Mouse (Mus musculus): ENCODE results near the gene Gm10273. TPM values are rescaled to one million over a fixed set of nuclear protein-coding genes. Genes with fewer than 3 reads are reported as not detected.
A peak's percentile ranks its signal among the peaks of the same experiment; 100 is the strongest.
"Not testable (repeated sequence)": the region's sequence is repeated elsewhere in the genome, so short reads cannot be mapped to it uniquely, and the experiment has no call there.

The Gm10273 gene
- polyA plus RNA-seq, 1 experiment, result 0.09 TPM

DNA sequence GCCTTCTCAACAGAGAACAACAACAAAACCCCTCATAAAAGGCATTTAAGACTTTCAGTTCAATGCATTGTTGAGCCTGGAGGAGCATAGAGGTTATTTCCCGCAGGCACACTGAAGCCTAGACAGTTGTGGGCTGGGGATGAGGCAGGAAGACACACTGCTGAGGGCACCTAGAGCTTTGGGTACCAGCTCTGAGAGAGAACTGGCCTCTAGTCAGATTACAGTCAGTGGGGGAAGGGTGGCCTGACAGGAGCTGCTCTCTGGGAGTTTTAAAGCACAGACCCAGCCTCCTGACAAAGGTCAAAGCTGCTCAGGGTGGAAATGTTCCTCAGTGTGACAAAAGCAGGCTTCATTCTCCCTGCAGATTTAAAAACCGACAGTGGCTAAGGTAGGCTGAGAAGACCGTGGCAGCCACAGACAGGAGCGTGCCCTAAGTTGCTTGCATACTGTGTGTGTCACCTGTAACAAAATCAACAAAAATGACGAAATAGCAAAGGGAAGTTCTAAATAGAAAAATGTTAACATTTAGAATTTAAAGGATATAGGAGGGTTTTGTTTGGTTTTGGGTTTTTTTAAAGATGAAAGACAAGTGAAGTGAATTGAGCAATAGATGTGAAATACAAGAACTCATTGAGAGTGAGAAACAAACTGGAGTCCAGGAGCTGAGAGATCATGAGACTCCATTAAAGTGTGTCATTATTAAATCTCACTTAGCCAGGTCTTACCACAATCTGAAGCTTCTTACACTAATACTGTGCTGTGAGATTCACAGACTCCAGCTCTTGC, 29.4 kb upstream of the Gm10273 start:
- Histone ChIP-seq H3K9me3 (ENCODE audit: control insufficient read depth, low read length) (no peaks in the 10 kb centered on the region), H3K36me3 (ENCODE audit: control insufficient read depth) (peaks cover 97% of the 10 kb centered on the region)
- TF ChIP-seq GATA1 (IDR thresholded peaks at IDR 0.05; ENCODE audit: low read length) (no peak), TAL1 (IDR thresholded peaks at IDR 0.05; ENCODE audit: low read length) (no peak)

DNA sequence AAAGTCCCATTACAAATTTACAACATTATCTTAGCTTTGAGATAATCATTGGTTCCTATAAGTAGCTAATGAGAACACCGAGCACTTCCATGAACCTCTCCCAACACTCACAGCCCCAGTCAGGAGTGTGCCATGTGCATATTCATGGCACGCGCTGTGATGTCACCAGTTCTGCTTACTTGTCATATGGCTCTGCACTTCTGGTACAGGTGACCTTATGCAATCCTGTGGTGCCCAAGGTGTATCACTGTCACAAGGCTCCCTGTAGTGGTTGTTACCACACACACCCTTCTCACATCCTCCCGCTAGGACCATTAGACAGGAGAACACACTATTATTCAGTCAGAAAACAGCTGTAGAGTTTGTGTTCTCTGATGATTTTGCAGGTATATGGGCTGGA, 28.7 kb upstream of the Gm10273 start:
- peaks cover 25% of the 10 kb centered on the region for H3K4me1 ChIP-seq (ENCODE audit: control insufficient read depth)
- no peaks in the 10 kb centered on the region for H3K9me3 ChIP-seq (ENCODE audit: control insufficient read depth, low read length)
- peaks cover 96% of the 10 kb centered on the region for H3K36me3 ChIP-seq (ENCODE audit: control insufficient read depth)
- H3K27me3 ChIP-seq (ENCODE audit: control insufficient read depth), result no peaks in the 10 kb centered on the region
- no peak for TF ChIP-seq TAL1 (IDR thresholded peaks at IDR 0.05; ENCODE audit: low read length)
- no peak for TF ChIP-seq GATA1 (IDR thresholded peaks at IDR 0.05; ENCODE audit: low read length)
- no peak overlapping the region for H3K4me3 ChIP-seq (replicated peaks)

More for the DNA sequence above, 29.4 kb upstream of the Gm10273 start:
- Histone ChIP-seq H3K27me3 (ENCODE audit: control insufficient read depth) (no peaks in the 10 kb centered on the region), H3K4me3 (replicated peaks) (no peak overlapping the region), H3K4me1 (ENCODE audit: control insufficient read depth) (peaks cover 25% of the 10 kb centered on the region)

DNA sequence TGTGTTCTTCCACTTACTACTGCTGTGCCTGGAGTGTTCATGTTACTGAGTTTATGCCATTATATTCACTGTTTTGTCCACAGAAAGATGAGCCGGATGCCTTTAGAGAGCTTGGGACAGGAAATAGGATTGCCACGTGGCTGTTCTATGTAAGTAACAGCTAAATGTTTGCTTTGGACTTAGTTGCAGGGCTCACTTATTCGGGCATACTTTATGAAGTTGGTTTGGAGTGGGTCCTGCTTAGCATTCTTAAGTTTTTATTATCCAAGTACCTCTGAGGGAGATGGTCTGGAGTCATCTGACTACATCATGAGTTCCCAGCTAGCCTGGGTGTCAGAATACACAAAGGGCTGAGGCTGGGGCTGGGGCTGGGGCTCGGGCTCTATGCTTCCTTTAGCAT, 28.2 kb upstream of the Gm10273 start:
- Histone ChIP-seq H3K36me3 (ENCODE audit: control insufficient read depth) (peaks cover 94% of the 10 kb centered on the region), H3K27me3 (ENCODE audit: control insufficient read depth) (no peaks in the 10 kb centered on the region), H3K4me3 (replicated peaks) (no peak overlapping the region), H3K9me3 (ENCODE audit: control insufficient read depth, low read length) (no peaks in the 10 kb centered on the region), H3K4me1 (ENCODE audit: control insufficient read depth) (peaks cover 25% of the 10 kb centered on the region)
- TF ChIP-seq GATA1 (IDR thresholded peaks at IDR 0.05; ENCODE audit: low read length), result no peak
- TF ChIP-seq TAL1 (IDR thresholded peaks at IDR 0.05; ENCODE audit: low read length), result no peak

DNA sequence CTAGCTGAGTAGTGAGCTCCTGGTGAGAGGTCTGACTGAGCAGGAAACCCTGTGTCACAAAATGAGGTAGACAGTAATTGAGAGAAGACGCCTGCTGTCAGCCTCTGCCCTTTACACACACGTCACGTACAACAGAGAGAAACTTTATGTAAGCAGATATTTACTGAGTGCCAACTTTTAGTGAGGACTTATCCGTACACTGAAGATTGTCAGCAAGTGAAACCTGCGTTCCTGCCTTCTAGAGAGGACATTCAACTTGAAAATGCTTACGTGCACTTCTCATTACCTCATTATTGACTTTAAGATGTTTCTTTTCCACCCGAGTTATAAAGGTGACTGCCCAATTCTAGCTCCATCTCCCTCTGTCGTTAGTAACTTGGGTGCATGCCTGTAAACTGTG, 26.7 kb upstream of the Gm10273 start:
- no peak overlapping the region for H3K4me3 ChIP-seq (replicated peaks)
- TF ChIP-seq GATA1 (IDR thresholded peaks at IDR 0.05; ENCODE audit: low read length) (no peak), TAL1 (IDR thresholded peaks at IDR 0.05; ENCODE audit: low read length) (no peak)
- no peaks in the 10 kb centered on the region for H3K27me3 ChIP-seq (ENCODE audit: control insufficient read depth)
- H3K4me1 ChIP-seq (ENCODE audit: control insufficient read depth), result peaks cover 12% of the 10 kb centered on the region
- H3K9me3 ChIP-seq (ENCODE audit: control insufficient read depth, low read length), result no peaks in the 10 kb centered on the region
- H3K36me3 ChIP-seq (ENCODE audit: control insufficient read depth), result peaks cover 92% of the 10 kb centered on the region

DNA sequence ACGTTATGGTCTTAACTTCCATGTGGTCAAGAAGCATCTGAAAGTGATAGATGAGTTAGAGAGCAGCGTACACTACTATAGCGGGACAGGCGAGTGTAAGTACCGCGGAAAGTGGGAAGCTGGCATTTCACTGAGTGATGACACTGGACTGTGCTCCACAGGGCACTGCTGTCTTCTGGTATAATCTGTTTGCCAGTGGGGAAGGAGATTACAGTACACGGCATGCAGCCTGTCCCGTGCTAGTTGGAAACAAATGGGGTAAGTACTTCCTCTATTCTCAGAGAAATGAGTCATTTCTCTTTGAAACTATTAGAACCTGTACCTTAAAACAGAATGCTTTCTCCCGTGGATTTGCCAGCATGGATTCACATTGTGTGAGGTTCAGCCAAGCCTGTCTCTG, 26.0 kb upstream of the Gm10273 start:
- Histone ChIP-seq H3K4me1 (ENCODE audit: control insufficient read depth) (peaks cover 8% of the 10 kb centered on the region), H3K9me3 (ENCODE audit: control insufficient read depth, low read length) (no peaks in the 10 kb centered on the region), H3K27me3 (ENCODE audit: control insufficient read depth) (no peaks in the 10 kb centered on the region), H3K4me3 (replicated peaks) (no peak overlapping the region), H3K36me3 (ENCODE audit: control insufficient read depth) (peaks cover 89% of the 10 kb centered on the region)
- TF ChIP-seq TAL1 (IDR thresholded peaks at IDR 0.05; ENCODE audit: low read length) (no peak), GATA1 (IDR thresholded peaks at IDR 0.05; ENCODE audit: low read length) (no peak)

DNA sequence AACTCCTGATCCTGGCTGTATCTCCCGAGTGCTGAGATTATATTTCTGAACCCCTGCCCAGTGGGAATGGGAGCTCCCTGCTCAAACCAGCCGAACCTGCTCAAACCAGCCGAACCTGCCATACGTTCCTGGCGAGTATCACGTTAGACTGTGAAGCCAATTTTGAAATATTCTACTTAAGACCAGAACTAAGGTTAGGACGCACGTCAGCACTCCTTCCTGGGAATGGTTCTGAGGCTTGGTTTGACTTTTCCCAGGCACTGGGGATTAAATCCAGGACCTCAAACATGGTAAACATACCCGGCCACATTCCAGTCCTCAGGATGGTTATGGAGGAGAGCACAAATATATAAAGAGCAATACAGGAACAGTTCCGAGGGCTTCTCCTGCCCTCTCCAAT, 17.5 kb upstream of the Gm10273 start:
- H3K27me3 ChIP-seq (ENCODE audit: control insufficient read depth), result no peaks in the 10 kb centered on the region
- peaks cover 18% of the 10 kb centered on the region for H3K36me3 ChIP-seq (ENCODE audit: control insufficient read depth)

DNA sequence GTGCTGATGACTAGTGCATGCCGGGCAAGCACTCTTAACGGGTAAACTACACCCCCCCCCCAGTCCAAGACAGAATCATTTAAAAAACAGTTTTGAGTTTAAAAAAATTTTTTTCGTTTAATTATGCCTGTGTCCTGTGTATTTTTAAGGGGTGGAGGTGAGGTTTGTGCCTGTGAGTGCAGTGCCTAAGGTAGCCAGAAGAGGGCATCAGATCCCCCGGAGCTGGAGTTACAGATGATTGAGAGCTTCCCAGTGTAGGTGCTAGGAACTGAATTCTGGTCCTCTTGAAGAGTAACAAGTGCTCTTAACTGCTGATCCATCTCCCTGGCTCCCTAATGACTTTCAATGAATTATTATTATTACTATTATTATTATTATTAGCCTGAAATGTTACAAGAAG, 16.7 kb upstream of the Gm10273 start:
- Histone ChIP-seq H3K27me3 (ENCODE audit: control insufficient read depth) (no peaks in the 10 kb centered on the region), H3K4me3 (replicated peaks) (no peak overlapping the region), H3K36me3 (ENCODE audit: control insufficient read depth) (peaks cover 12% of the 10 kb centered on the region), H3K9me3 (ENCODE audit: control insufficient read depth, low read length) (no peaks in the 10 kb centered on the region; the same call in 1 of the 2 replicates), H3K4me1 (ENCODE audit: control insufficient read depth) (peaks cover 22% of the 10 kb centered on the region)
- TF ChIP-seq GATA1 (IDR thresholded peaks at IDR 0.05; ENCODE audit: low read length), result no peak
- TF ChIP-seq TAL1 (IDR thresholded peaks at IDR 0.05; ENCODE audit: low read length), result no peak

More for the DNA sequence above, 17.5 kb upstream of the Gm10273 start:
- H3K4me3 ChIP-seq (replicated peaks), result no peak overlapping the region
- TF ChIP-seq GATA1 (IDR thresholded peaks at IDR 0.05; ENCODE audit: low read length) (no peak), TAL1 (IDR thresholded peaks at IDR 0.05; ENCODE audit: low read length) (no peak)
- peaks cover 22% of the 10 kb centered on the region for H3K4me1 ChIP-seq (ENCODE audit: control insufficient read depth)
- H3K9me3 ChIP-seq (ENCODE audit: control insufficient read depth, low read length), result no peaks in the 10 kb centered on the region; the same call in 1 of the 2 replicates

DNA sequence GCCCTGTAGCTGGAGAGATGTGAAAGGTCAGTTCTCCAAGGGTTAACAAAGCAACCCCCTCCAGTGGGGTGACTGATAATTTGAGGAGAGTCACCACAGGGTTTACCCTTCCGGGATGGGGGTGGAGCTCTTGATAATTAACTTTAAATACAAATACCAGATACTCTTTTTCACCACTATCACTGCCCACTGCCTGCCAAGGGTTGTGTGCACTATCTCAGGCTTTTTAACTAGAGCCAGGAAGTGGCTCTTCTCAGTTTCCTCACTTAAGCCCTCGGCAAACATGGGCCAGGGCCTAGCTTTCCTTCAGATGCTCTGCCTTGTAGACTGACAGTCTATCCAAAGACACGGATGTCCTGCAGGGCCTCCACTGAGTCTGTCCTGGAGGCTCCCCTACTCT, 15.5 kb upstream of the Gm10273 start:
- peaks cover 22% of the 10 kb centered on the region for H3K4me1 ChIP-seq (ENCODE audit: control insufficient read depth)
- TF ChIP-seq GATA1 (IDR thresholded peaks at IDR 0.05; ENCODE audit: low read length), result no peak
- no peak for TF ChIP-seq TAL1 (IDR thresholded peaks at IDR 0.05; ENCODE audit: low read length)
- H3K27me3 ChIP-seq (ENCODE audit: control insufficient read depth), result no peaks in the 10 kb centered on the region
- H3K36me3 ChIP-seq (ENCODE audit: control insufficient read depth), result peaks cover 3% of the 10 kb centered on the region
- no peaks in the 10 kb centered on the region; the same call in 1 of the 2 replicates for H3K9me3 ChIP-seq (ENCODE audit: control insufficient read depth, low read length)
- peak overlapping the region; percentile 51 for H3K4me3 ChIP-seq (replicated peaks)

DNA sequence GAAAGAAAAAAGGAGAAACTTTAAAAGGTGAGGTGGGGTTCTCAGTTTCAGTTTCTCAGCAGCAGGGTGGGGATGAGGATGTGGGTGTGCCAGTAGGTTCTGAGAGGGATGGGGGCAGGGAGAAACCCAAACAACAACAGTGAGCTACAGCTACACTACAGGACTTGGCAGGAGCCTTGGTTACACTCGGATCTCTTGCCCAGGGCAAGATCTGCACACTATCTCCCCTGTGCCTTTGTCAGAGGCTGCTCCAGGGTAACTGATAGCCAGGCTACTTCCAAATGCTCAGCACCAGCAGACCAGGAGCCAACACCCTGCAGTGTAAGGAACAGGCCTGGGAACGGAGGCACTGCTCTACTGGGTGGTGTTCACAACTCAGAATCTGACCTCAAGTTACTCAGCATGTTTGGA, 15.0 kb upstream of the Gm10273 start:
- Histone ChIP-seq H3K36me3 (ENCODE audit: control insufficient read depth) (peaks cover 2% of the 10 kb centered on the region), H3K27me3 (ENCODE audit: control insufficient read depth) (no peaks in the 10 kb centered on the region), H3K9me3 (ENCODE audit: control insufficient read depth, low read length) (no peaks in the 10 kb centered on the region; the same call in 1 of the 2 replicates), H3K4me1 (ENCODE audit: control insufficient read depth) (peaks cover 22% of the 10 kb centered on the region), H3K4me3 (replicated peaks) (peak overlapping the region; percentile 51)
- no peak for TF ChIP-seq TAL1 (IDR thresholded peaks at IDR 0.05; ENCODE audit: low read length)
- no peak for TF ChIP-seq GATA1 (IDR thresholded peaks at IDR 0.05; ENCODE audit: low read length)

DNA sequence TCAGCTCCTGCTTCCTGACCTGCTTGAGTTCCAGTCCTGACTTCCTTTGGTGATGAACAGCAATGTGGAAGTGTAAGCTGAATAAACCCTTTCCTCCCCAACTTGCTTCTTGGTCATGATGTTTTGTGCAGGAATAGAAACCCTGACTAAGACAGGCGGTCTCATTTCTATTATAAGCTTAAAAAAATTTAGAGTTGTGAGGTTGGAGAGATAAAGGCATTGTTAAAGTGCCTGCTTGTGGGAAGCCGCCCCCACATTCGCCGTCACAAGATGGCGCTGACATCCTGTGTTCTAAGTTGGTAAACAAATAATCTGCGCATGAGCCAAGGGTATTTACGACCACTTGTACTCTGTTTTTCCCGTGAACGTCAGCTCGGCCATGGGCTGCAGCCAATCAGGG, 13.9 kb upstream of the Gm10273 start:
- peak overlapping the region; percentile 57 for H3K4me3 ChIP-seq (replicated peaks)
- peaks cover 22% of the 10 kb centered on the region for H3K4me1 ChIP-seq (ENCODE audit: control insufficient read depth)
- H3K36me3 ChIP-seq (ENCODE audit: control insufficient read depth); H3K27me3 ChIP-seq (ENCODE audit: control insufficient read depth); H3K9me3 ChIP-seq (ENCODE audit: control insufficient read depth, low read length): not testable (repeated sequence)

Data from erythroblast, embryonic 14.5 days (primary cell).